Mouse (Mus musculus) adrenal gland (tissue): ENCODE results near the gene B130006D01Rik.

Source experiments
- intact Hi-C: fragments of 180-260 bp; cut with DNase I; formaldehyde crosslinking; loops from one replicate; pipeline ENCODE4 v1.15.1; 2025

B130006D01Rik gene

DNA sequence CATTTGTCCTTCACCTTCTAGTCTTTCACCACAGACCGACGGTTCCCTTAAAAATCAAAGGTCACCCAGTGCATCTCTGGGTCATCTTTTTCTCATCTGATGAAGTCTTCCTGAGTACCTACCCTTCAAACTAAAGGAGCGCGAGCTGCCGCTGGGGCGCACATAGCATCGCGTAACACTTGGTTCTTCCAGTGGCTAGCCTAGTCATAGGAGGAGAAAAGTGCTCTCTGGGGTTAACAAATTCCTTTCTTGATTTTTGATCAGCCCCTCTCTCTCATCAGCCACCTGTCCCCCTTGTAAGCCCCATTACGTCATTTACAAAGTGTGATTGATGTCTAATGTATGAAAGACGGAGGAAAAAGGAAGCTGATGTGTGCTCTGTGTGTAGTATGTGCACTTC lies 45.8 kb downstream of the B130006D01Rik start:
- intact Hi-C loops, result no loop called here

DNA sequence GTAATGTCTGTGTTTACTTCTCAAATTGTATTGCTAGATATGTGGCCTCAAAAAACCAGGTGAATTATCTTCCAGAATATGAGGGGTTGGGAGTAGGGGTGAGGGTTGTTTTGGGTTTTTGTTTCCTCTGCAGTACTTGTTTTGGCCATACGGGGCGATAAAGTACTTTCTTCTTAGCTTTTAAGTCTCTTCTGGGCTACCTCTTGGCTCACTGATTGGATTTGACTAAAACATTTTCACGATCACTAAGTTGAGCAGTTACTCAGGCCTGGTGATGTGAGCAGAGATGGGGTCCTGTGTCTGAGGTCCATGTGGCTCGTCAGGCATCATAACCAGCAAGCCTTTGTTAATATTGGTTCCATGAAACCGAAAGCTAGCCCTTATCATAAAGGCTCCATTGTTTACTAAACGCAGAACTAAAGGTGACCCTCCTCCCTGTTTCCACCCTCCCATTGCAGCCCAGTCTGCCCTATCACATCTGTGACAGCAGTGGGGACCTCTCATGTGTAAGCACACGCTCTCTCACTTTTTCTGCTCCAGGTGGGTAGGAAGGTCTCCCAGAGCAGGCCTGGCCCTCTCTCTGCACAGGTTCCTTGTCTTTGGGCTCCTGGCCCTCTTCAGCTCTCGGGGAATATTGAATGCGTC lies 47.5 kb downstream of the B130006D01Rik start:
- intact Hi-C loops, result loop anchor here (2.0 kb wide), 1 partner anchor 54 kb away; the partner anchor contains the start of gene Phospho1

DNA sequence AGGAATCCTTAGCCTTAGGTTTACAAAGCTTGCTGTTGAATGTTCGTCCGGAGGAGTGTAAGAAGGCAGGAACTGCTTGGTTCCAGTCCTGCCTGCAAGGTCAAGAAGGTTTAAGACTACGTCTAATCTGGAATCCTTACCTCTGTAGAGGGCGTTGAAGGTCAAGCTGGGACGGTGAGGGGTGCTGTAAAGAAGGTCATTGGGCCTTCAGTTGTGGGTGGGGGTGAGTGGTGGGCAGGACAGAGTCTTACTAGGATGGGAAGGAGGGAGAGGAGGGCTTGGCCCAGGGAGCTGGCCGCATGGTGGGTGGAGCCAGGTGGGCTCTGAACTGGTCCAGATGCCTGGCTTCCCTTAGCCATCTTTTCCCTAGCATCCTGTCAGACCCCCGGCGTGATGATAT lies 48.3 kb downstream of the B130006D01Rik start:
- intact Hi-C loops, result loop anchor here (2.0 kb wide), 1 partner anchor 53 kb away; the partner anchor contains the start of gene Phospho1

DNA sequence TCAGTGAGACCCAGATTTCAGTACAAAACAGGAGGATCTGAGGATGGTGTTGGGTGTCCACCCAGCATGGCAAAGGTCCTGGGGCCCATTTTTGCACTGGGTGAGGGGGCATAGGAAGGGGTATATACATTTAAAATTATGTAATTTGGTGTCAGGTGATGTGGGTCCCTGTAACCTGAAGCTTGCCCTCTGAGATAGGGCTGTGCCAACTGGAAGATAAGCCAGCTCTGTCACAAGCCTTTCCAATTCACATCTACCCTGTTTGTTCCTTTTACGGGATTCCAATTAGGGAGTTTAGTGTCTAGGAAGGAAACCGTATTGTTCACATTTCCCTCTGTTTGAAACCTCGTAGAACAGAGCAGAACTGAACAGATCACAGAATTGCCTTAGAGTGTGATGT lies 49.9 kb downstream of the B130006D01Rik start:
- intact Hi-C loops, result no loop called here
